Mouse (Mus musculus): Measurements from ENCODE around the gene Mdga1.
A peak's percentile ranks its signal among the peaks of the same experiment; 100 is the strongest.
"Not testable (repeated sequence)": the region's sequence is repeated elsewhere in the genome, so short reads cannot be mapped to it uniquely, and the experiment has no call there.

Gene Mdga1

DNA sequence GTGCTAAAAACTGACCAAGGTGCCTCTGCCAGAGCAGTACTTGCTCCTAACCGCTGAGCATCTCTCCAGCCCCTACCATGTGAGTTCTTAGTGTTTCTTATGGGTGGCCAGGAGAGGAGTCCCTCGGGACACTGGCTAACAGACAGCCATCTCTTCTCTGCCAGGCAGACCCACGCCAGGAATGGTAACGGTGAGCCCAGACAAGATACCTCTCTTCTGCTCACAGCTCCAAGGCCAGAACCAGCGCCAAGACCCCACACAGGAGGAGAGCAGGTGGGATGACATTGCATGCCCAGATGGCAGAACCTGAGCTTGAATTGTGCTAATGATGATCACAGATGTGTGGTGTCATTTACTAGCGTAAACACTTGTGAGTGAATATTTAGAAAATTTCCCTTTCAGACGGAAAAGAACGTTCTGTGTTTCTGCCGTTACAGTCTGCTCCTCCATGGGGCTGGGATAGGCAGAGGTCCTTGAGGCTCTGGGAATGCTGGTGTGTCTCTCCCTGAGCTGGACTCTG lies 178.3 kb downstream of the Mdga1 start:
- no peak for DNase-seq

DNA sequence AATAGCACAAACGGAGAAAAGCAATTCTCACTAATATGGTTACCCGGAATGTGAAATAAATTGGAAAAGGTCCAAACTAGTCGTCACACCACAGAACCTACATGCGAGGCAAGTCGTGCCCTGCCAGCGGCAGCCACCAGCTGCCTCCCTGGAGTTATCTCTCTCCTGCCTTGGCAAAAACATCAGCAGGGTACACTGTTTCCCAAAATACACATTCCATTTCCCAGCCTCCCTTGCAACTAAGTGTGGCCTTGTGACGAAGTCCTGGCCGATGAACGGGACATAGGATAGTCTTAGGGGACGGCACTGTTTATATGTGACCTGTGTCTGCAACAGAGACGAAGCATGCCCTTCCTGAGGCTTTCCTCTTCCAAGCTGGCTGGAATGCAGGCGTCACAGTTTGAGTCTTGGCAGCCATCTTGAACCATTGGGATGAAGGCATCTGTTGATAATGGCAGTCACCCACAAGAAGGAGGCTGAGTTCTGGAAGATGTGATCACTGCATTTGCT lies 179.6 kb downstream of the Mdga1 start:
- no peak for DNase-seq

DNA sequence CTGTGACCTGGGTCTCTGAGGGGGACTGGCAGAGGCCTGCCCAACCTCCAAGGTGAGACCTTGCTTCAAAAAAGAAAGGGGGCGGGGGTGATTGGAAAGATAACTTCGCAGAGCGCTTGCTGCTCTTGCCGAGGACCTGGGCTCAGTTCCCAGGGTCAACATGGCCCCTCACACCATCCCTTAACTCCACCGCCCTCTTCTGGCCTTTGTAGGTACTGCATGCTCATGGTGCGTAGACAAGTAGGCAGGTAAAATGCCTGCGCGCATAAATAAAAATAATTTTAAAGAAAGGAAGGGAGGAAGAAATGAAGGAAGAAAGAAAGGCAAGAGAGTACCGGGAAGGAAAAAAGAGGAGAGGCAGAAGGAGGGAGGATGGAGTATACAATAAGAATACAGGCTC lies 180.2 kb downstream of the Mdga1 start:
- DNase-seq: peak; percentile 45

DNA sequence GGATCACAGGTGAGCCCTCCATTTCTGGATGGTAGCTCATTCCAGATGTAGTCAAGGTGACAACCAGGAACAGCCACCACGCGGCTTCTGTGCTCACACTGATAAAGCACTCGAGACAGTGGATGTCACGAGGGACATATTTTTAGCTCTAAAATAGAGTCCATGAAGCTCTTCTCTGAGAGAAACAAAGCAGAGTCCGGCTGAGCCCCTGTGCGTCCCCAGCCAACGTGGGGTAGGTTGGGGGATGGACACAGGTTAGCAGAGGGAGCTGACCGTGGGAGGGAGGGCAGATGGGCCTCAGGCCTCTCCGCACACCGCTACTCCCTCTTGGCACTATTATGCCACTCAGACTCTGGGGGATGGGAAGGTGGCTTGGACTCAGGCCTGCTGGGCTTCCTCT lies 181.3 kb downstream of the Mdga1 start:
- no peak for DNase-seq

DNA sequence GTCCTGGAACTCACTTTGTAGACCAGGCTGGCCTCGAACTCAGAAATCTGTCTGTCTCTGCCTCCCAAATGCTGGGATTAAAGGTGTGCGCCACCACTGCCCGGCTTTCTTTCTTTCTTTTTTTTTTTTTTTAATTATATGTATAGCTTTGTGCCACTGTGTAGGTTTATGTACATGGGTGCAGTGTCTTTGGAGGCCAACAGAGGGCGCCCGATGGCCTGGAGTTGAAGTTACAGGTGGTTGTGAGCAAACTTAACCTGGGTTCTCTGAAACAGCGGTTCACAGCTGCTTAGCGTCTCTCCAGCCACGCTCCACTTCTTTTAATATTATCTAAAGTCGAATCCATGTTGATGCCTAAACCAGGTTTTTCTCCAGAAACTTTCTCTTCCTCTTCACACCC lies 185.1 kb downstream of the Mdga1 start:
- DNase-seq: peak; percentile 28

DNA sequence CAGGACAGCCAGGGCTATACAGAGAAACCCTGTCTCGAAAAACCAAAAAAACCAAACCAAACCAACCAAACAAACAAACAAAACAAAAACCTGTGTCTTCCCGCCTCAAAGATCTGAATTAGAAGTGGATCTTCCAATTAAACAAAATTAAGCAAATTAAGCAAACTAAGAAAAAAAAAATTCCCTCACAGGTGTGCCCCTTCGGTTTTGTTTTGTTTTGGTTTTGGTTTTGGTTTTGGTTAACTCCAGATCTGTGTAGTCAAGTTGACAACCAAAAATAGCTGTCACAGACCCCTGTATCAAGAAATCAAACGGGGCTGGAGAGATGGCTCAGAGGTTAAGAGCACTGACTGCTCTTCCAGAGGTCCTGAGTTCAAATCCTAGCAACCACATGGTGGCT lies 188.4 kb downstream of the Mdga1 start:
- DNase-seq: not testable (repeated sequence)

DNA sequence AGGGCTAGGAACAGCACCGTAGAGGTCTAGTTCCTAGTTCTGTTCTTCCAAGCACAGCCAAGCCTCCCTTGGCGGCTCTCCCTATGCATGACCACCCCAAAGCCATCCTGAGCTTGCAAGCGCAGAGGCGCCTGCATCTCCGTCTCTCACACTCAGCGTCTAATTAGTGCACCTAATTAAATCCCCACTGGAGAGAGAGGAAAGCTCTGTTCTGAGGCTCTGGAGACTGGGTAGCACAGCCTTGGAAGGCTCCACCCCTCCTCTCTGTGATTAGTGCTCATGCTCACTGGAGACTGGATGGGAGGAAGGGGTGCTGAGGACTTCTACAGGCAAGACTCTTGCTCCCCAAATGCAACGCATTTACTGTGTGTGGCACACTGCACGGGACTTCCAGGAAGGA lies 191.9 kb downstream of the Mdga1 start:
- DNase-seq: no peak

Data from liver (tissue).